Mouse (Mus musculus): ENCODE results near the gene Gabbr1. TPM values are rescaled to one million over a fixed set of nuclear protein-coding genes. Genes with fewer than 3 reads are reported as not detected.

The Gabbr1 gene
- polyA plus RNA-seq, 1 experiment from 2014 or later = 8.6 TPM

- H3K27me3 ChIP-seq (replicated peaks) = no peaks in the 10 kb centered on the region
- 0 out of 2 replicates have a peak, but pooled peaks cover 6% of the 10 kb centered on the region for H3K4me1 ChIP-seq (replicated peaks)
- H3K4me2 ChIP-seq = no peak overlapping the region
- no peak overlapping the region for H3K9ac ChIP-seq
- no peak overlapping the region for H3K27ac ChIP-seq (ENCODE audit: poor library complexity, severe bottlenecking)
- no peak for ATAC-seq (ENCODE audit: insufficient number of reproducible peaks, low FRiP score)
- H3K36me3 ChIP-seq = peaks cover 16% of the 10 kb centered on the region
- H3K4me3 ChIP-seq = no peak overlapping the region
- H3K9me3 ChIP-seq (replicated peaks) = no peaks in the 10 kb centered on the region
- WGBS = 42% methylated on average over 1 of the region's 1 CpGs
Observed at GRCm38 (mm10) chr17:37078193-37078592, 32.4 kb downstream of the Gabbr1 start.

- ATAC-seq (ENCODE audit: insufficient number of reproducible peaks, low FRiP score) = no peak
- 51% methylated on average over 2 of the region's 2 CpGs for WGBS
- no peak overlapping the region for H3K9ac ChIP-seq
- no peak overlapping the region for H3K4me3 ChIP-seq
- H3K9me3 ChIP-seq (replicated peaks) = no peaks in the 10 kb centered on the region
- no peak overlapping the region for H3K4me2 ChIP-seq
- H3K27ac ChIP-seq (ENCODE audit: poor library complexity, severe bottlenecking) = no peak overlapping the region
- H3K36me3 ChIP-seq = peaks cover 8% of the 10 kb centered on the region
- H3K4me1 ChIP-seq (replicated peaks) = 0 out of 2 replicates have a peak, but pooled peaks cover 6% of the 10 kb centered on the region
- H3K27me3 ChIP-seq (replicated peaks) = no peaks in the 10 kb centered on the region
Observed at GRCm38 (mm10) chr17:37078990-37079389, 33.2 kb downstream of the Gabbr1 start.

- 12% methylated on average over 5 of the region's 5 CpGs for WGBS
- no peak overlapping the region for H3K4me3 ChIP-seq
- ATAC-seq (ENCODE audit: insufficient number of reproducible peaks, low FRiP score) = no peak
- H3K9me3 ChIP-seq (replicated peaks) = no peaks in the 10 kb centered on the region
- H3K36me3 ChIP-seq = no peaks in the 10 kb centered on the region
- 0 out of 2 replicates have a peak, but pooled peaks cover 6% of the 10 kb centered on the region for H3K4me1 ChIP-seq (replicated peaks)
- no peaks in the 10 kb centered on the region for H3K27me3 ChIP-seq (replicated peaks)
- H3K9ac ChIP-seq = no peak overlapping the region
- no peak overlapping the region for H3K27ac ChIP-seq (ENCODE audit: poor library complexity, severe bottlenecking)
- H3K4me2 ChIP-seq = no peak overlapping the region
Observed at GRCm38 (mm10) chr17:37080119-37080518, 34.4 kb downstream of the Gabbr1 start.

GRCm38 (mm10) chr17:37081659-37082058 lies 35.9 kb downstream of the Gabbr1 start:
- no peak for ATAC-seq (ENCODE audit: insufficient number of reproducible peaks, low FRiP score)

GRCm38 (mm10) chr17:37083327-37083726 lies 37.6 kb downstream of the Gabbr1 start:
- Histone ChIP-seq H3K4me3 (no peak overlapping the region), H3K4me1 (replicated peaks) (0 out of 2 replicates have a peak, but pooled peaks cover 6% of the 10 kb centered on the region), H3K27ac (ENCODE audit: poor library complexity, severe bottlenecking) (no peak overlapping the region), H3K9ac (no peak overlapping the region), H3K9me3 (replicated peaks) (no peaks in the 10 kb centered on the region), H3K27me3 (replicated peaks) (no peaks in the 10 kb centered on the region), H3K36me3 (no peaks in the 10 kb centered on the region), H3K4me2 (no peak overlapping the region)
- peak; percentile 47; the same call in 1 of the 2 replicates for ATAC-seq (ENCODE audit: insufficient number of reproducible peaks, low FRiP score)
- WGBS = 6% methylated on average over 6 of the region's 8 CpGs

More at GRCm38 (mm10) chr17:37081659-37082058, 35.9 kb downstream of the Gabbr1 start:
- 84% methylated on average over 4 of the region's 4 CpGs for WGBS
- H3K9me3 ChIP-seq (replicated peaks) = no peaks in the 10 kb centered on the region
- H3K4me2 ChIP-seq = no peak overlapping the region
- no peak overlapping the region for H3K4me3 ChIP-seq
- no peaks in the 10 kb centered on the region for H3K36me3 ChIP-seq
- H3K4me1 ChIP-seq (replicated peaks) = 0 out of 2 replicates have a peak, but pooled peaks cover 6% of the 10 kb centered on the region
- no peaks in the 10 kb centered on the region for H3K27me3 ChIP-seq (replicated peaks)
- H3K27ac ChIP-seq (ENCODE audit: poor library complexity, severe bottlenecking) = no peak overlapping the region
- H3K9ac ChIP-seq = no peak overlapping the region

GRCm38 (mm10) chr17:37084632-37085031 lies 38.9 kb downstream of the Gabbr1 start:
- no peaks in the 10 kb centered on the region for H3K9me3 ChIP-seq (replicated peaks)
- H3K9ac ChIP-seq = no peak overlapping the region
- ATAC-seq (ENCODE audit: insufficient number of reproducible peaks, low FRiP score) = no peak
- H3K4me3 ChIP-seq = no peak overlapping the region
- 65% methylated on average over 5 of the region's 5 CpGs for WGBS
- H3K27me3 ChIP-seq (replicated peaks) = no peaks in the 10 kb centered on the region
- 0 out of 2 replicates have a peak, but pooled peaks cover 6% of the 10 kb centered on the region for H3K4me1 ChIP-seq (replicated peaks)
- no peaks in the 10 kb centered on the region for H3K36me3 ChIP-seq
- no peak overlapping the region for H3K4me2 ChIP-seq
- no peak overlapping the region for H3K27ac ChIP-seq (ENCODE audit: poor library complexity, severe bottlenecking)

- Histone ChIP-seq H3K4me2 (no peak overlapping the region), H3K4me1 (replicated peaks) (no peaks in the 10 kb centered on the region), H3K36me3 (no peaks in the 10 kb centered on the region), H3K9me3 (replicated peaks) (no peaks in the 10 kb centered on the region), H3K4me3 (no peak overlapping the region), H3K27ac (ENCODE audit: poor library complexity, severe bottlenecking) (no peak overlapping the region), H3K27me3 (replicated peaks) (no peaks in the 10 kb centered on the region), H3K9ac (no peak overlapping the region)
- no peak for ATAC-seq (ENCODE audit: insufficient number of reproducible peaks, low FRiP score)
- WGBS = 59% methylated on average over 10 of the region's 10 CpGs
Observed at GRCm38 (mm10) chr17:37085545-37085944, 39.8 kb downstream of the Gabbr1 start.

GRCm38 (mm10) chr17:37088399-37088798 lies 42.6 kb downstream of the Gabbr1 start, which contains the start of gene Olfr90:
Gene Olfr90, minus strand, starts transcription at chr17:37088499.
- no peak within 1 kb of the TSS for H3K4me3 ChIP-seq
- no peaks in the 10 kb centered on the region for H3K9me3 ChIP-seq (replicated peaks)
- no peak within 1 kb of the TSS for H3K9ac ChIP-seq
- H3K27ac ChIP-seq (ENCODE audit: poor library complexity, severe bottlenecking) = no peak within 1 kb of the TSS
- H3K27me3 ChIP-seq (replicated peaks) = no peaks in the 10 kb centered on the region
- no peaks in the 10 kb centered on the region for H3K4me1 ChIP-seq (replicated peaks)
- no peaks in the 10 kb centered on the region for H3K36me3 ChIP-seq
- ATAC-seq (ENCODE audit: insufficient number of reproducible peaks, low FRiP score) = no peak
- H3K4me2 ChIP-seq = no peak within 1 kb of the TSS

GRCm38 (mm10) chr17:37092198-37092597 lies 46.4 kb downstream of the Gabbr1 start:
- H3K4me2 ChIP-seq = no peak overlapping the region
- WGBS = 67% methylated on average over 1 of the region's 1 CpGs

GRCm38 (mm10) chr17:37093289-37093688 lies 47.5 kb downstream of the Gabbr1 start:
- no peak overlapping the region for H3K27ac ChIP-seq (ENCODE audit: poor library complexity, severe bottlenecking)
- no peaks in the 10 kb centered on the region for H3K36me3 ChIP-seq
- H3K4me3 ChIP-seq = no peak overlapping the region
- WGBS = 74% methylated on average over 5 of the region's 5 CpGs
- no peaks in the 10 kb centered on the region for H3K4me1 ChIP-seq (replicated peaks)
- no peak overlapping the region for H3K4me2 ChIP-seq
- ATAC-seq (ENCODE audit: insufficient number of reproducible peaks, low FRiP score) = no peak
- H3K27me3 ChIP-seq (replicated peaks) = no peaks in the 10 kb centered on the region
- no peak overlapping the region for H3K9ac ChIP-seq
- no peaks in the 10 kb centered on the region for H3K9me3 ChIP-seq (replicated peaks)

More at GRCm38 (mm10) chr17:37092198-37092597, 46.4 kb downstream of the Gabbr1 start:
- Histone ChIP-seq H3K4me1 (replicated peaks) (no peaks in the 10 kb centered on the region), H3K36me3 (no peaks in the 10 kb centered on the region), H3K27me3 (replicated peaks) (no peaks in the 10 kb centered on the region), H3K4me3 (no peak overlapping the region), H3K27ac (ENCODE audit: poor library complexity, severe bottlenecking) (no peak overlapping the region), H3K9ac (no peak overlapping the region), H3K9me3 (replicated peaks) (no peaks in the 10 kb centered on the region)
- ATAC-seq (ENCODE audit: insufficient number of reproducible peaks, low FRiP score) = no peak

GRCm38 (mm10) chr17:37098178-37098577 lies 52.4 kb downstream of the Gabbr1 start, which contains the start of gene Olfr91:
Gene Olfr91, minus strand, starts transcription at chr17:37098278.
- no peak for ATAC-seq (ENCODE audit: insufficient number of reproducible peaks, low FRiP score)
- Histone ChIP-seq H3K27me3 (replicated peaks) (no peaks in the 10 kb centered on the region), H3K27ac (ENCODE audit: poor library complexity, severe bottlenecking) (no peak within 1 kb of the TSS), H3K9ac (no peak within 1 kb of the TSS), H3K4me1 (replicated peaks) (no peaks in the 10 kb centered on the region), H3K4me2 (no peak within 1 kb of the TSS), H3K4me3 (no peak within 1 kb of the TSS), H3K36me3 (no peaks in the 10 kb centered on the region), H3K9me3 (replicated peaks) (no peaks in the 10 kb centered on the region)
- WGBS = 78% methylated on average over 1 of the region's 1 CpGs

- H3K36me3 ChIP-seq = no peaks in the 10 kb centered on the region
- no peak for ATAC-seq (ENCODE audit: insufficient number of reproducible peaks, low FRiP score)
- no peak within 1 kb of the TSS for H3K4me3 ChIP-seq
- 78% methylated on average over 2 of the region's 2 CpGs for WGBS
- no peak within 1 kb of the TSS for H3K9ac ChIP-seq
- no peaks in the 10 kb centered on the region for H3K4me1 ChIP-seq (replicated peaks)
- no peak within 1 kb of the TSS for H3K27ac ChIP-seq (ENCODE audit: poor library complexity, severe bottlenecking)
- H3K27me3 ChIP-seq (replicated peaks) = no peaks in the 10 kb centered on the region
- H3K9me3 ChIP-seq (replicated peaks) = no peaks in the 10 kb centered on the region
- no peak within 1 kb of the TSS for H3K4me2 ChIP-seq
Observed at GRCm38 (mm10) chr17:37119988-37120387, 74.2 kb downstream of the Gabbr1 start, which contains the start of gene Olfr92. Gene Olfr92, minus strand, starts transcription at chr17:37120088.
